Mouse (Mus musculus) thymus, adult 2 months (tissue): ENCODE measurements around the gene Pou3f1.

Experiments used
- CTCF ChIP-seq: fragments of 200-500 bp; IDR thresholded peaks from 2 replicates; pipeline ENCODE4 v1.5.1; 2012; ENCODE audit warnings: mild to moderate bottlenecking, control low read depth, low read length, moderate library complexity, borderline replicate concordance; ENCODE audit not compliant: control insufficient read depth, poor library complexity, insufficient read depth; ENCODE audit errors: extremely low read depth
- POLR2A ChIP-seq: fragments of 200-500 bp; IDR thresholded peaks from 2 replicates; pipeline ENCODE4 v1.6.1; 2012; ENCODE audit warnings: mild to moderate bottlenecking, low read length, control low read depth, moderate library complexity; ENCODE audit not compliant: control insufficient read depth, poor library complexity, insufficient read depth; ENCODE audit errors: extremely low read depth

- TF ChIP-seq CTCF = peak; percentile 79; the same call in 1 of the 2 replicates
- TF ChIP-seq POLR2A = no peak
Observed at GRCm38 (mm10) chr4:124675037-124675436, 18.4 kb downstream of the Pou3f1 start.
